In the genomic region with DNA sequence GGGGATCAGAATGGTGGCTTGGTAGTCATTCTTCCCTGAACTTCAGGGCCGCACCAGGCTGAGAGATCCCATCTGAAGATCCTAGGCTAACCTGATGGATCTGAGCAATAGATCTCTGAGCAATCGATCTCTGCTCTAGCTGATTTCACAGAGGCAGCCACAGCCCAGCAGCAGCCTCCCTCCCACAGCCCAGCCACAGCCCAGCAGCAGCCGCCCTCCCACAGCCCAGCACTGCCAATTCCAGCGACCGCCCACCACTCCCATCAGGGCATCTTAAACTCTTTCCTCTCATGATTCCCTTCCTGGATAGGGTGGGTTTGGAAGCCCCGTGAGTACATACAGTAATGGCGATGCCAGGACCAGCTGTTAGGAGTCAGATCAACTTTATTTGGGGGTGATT, we compare ENCODE assay signal across 21 mouse cellular contexts. TPM values are rescaled to one million over a fixed set of nuclear protein-coding genes. Genes with fewer than 3 reads are reported as not detected.
"Had no signal": no experiment of that assay in that cellular context is flagged by ENCODE, and none has a peak within 500 bp of the region (broad histone marks: within the 10 kb centered on the region; RNA-seq: fewer than 3 reads in every experiment).

No protein-coding gene starts in this region.

- H3K27me3 ChIP-seq: limb, embryonic 15.5 days; stomach, embryonic 15.5 days had no signal

- DNase-seq: left cerebral cortex, postnatal 4 days; liver, postnatal 0 days; lung, embryonic 14.5 days; midbrain, embryonic 14.5 days; right cerebral cortex, postnatal 14 days; spleen, adult 18-20 months; thymus, adult 18-20 months; thymus, postnatal 36 days had no signal

- H3K36me3 ChIP-seq: limb, embryonic 15.5 days; midbrain, embryonic 10.5 days; stomach, embryonic 15.5 days had no signal

- ATAC-seq: intestine, postnatal 0 days; liver, postnatal 0 days; lung, postnatal 0 days had no signal

- H3K9ac ChIP-seq: limb, embryonic 15.5 days; liver, embryonic 14.5 days; liver, postnatal 0 days; lung, embryonic 14.5 days; stomach, embryonic 15.5 days had no signal

- H3K9me3 ChIP-seq: limb, embryonic 15.5 days; midbrain, embryonic 10.5 days; stomach, embryonic 15.5 days had no signal

- H3K27ac ChIP-seq: kidney, postnatal 0 days; layer of hippocampus, adult 2 months; limb, embryonic 15.5 days; liver, embryonic 14.5 days; macrophage; midbrain, embryonic 10.5 days; stomach, embryonic 15.5 days had no signal

- H3K4me1 ChIP-seq: megakaryocyte, embryonic 14.5 days; midbrain, embryonic 10.5 days; stomach, embryonic 15.5 days had no signal

- H3K4me3 ChIP-seq: layer of hippocampus, adult 2 months; limb, embryonic 15.5 days; megakaryocyte, embryonic 14.5 days; midbrain, embryonic 10.5 days; stomach, embryonic 15.5 days had no signal

- H3K4me2 ChIP-seq: limb, embryonic 15.5 days; liver, embryonic 11.5 days; lung, embryonic 14.5 days; stomach, embryonic 15.5 days had no signal

RNA-seq across cellular contexts. Expression of a gene that starts 43.8 kb away (rescaled TPM):
- polyA plus RNA-seq: kidney, postnatal 0 days; limb, embryonic 15.5 days; liver, embryonic 11.5 days; liver, postnatal 0 days; lung, embryonic 14.5 days; lung, postnatal 0 days; macrophage; midbrain, embryonic 14.5 days; midbrain, postnatal 0 days; urinary bladder, adult 2 months had no signal

RNA-seq across cellular contexts. Expression of a gene that starts 54.6 kb away (rescaled TPM):
- polyA plus RNA-seq: macrophage had no signal
